Mouse (Mus musculus) forebrain, embryonic 16.5 days (tissue): ENCODE data around the gene Slc4a10. TPM values are rescaled to one million over a fixed set of nuclear protein-coding genes. Genes with fewer than 3 reads are reported as not detected.

Source experiments
- ATAC-seq: fragments of 200-750 bp; cut with Nextera tagmentation; 2 replicates; pipeline ENCODE4 v1.8.0; 2017; ENCODE audit warnings: mild to moderate bottlenecking, moderate library complexity
- H3K27ac ChIP-seq: fragments of 300-500 bp; sonication (generic); 2 replicates; pipeline ENCODE4 v1.5.1; 2014; ENCODE audit warnings: low read length, control low read depth
- H3K27me3 ChIP-seq: fragments of 300-500 bp; sonication (generic); replicated peaks from 2 replicates; pipeline ENCODE4 v1.6.1; 2014; ENCODE audit warnings: low read length; ENCODE audit not compliant: control insufficient read depth, insufficient read depth
- H3K36me3 ChIP-seq: fragments of 300-500 bp; sonication (generic); 2 replicates; pipeline ENCODE4 v1.6.1; 2014; ENCODE audit not compliant: control insufficient read depth, insufficient read depth
- H3K4me1 ChIP-seq: fragments of 300-500 bp; sonication (generic); replicated peaks from 2 replicates; pipeline ENCODE4 v1.6.1; 2014; ENCODE audit warnings: low read length; ENCODE audit not compliant: control insufficient read depth, insufficient read depth
- H3K4me2 ChIP-seq: fragments of 300-500 bp; sonication (generic); 2 replicates; pipeline ENCODE4 v1.6.1; 2014; ENCODE audit warnings: mild to moderate bottlenecking, low read length, control low read depth
- H3K4me3 ChIP-seq: fragments of 300-500 bp; sonication (generic); replicated peaks from 2 replicates; pipeline ENCODE4 v1.5.1; 2014; ENCODE audit warnings: mild to moderate bottlenecking, low read length, control low read depth
- H3K9ac ChIP-seq: fragments of 300-500 bp; sonication (generic); replicated peaks from 2 replicates; pipeline ENCODE4 v1.6.1; 2014; ENCODE audit warnings: low read depth, low read length, control low read depth
- H3K9me3 ChIP-seq: fragments of 300-500 bp; sonication (generic); 2 replicates; pipeline ENCODE4 v1.6.1; 2016; ENCODE audit warnings: low read length; ENCODE audit not compliant: control insufficient read depth
- WGBS: fragments of 180-500 bp; shearing (Covaris S2); extraction: QIAGEN DNeasy Blood & Tissue Kit; methylation state at CpG from one replicate; pipeline ENCODE4 v1.1.7; 2014; 5-methylcytosine and 5-hydroxymethylcytosine counted together
- polyA plus RNA-seq: library from polyadenylated mRNA; unstranded; fragments of >200 nt; fragmentation: Nextera tagmentation; extraction: Ambion mirVana; gene quantifications from 2 replicates; pipeline ENCODE4 v1.2.1, GENCODE M21; 2015

Slc4a10 gene
- polyA plus RNA-seq, 1 experiment from 2014 or later, result 13.8 TPM

DNA sequence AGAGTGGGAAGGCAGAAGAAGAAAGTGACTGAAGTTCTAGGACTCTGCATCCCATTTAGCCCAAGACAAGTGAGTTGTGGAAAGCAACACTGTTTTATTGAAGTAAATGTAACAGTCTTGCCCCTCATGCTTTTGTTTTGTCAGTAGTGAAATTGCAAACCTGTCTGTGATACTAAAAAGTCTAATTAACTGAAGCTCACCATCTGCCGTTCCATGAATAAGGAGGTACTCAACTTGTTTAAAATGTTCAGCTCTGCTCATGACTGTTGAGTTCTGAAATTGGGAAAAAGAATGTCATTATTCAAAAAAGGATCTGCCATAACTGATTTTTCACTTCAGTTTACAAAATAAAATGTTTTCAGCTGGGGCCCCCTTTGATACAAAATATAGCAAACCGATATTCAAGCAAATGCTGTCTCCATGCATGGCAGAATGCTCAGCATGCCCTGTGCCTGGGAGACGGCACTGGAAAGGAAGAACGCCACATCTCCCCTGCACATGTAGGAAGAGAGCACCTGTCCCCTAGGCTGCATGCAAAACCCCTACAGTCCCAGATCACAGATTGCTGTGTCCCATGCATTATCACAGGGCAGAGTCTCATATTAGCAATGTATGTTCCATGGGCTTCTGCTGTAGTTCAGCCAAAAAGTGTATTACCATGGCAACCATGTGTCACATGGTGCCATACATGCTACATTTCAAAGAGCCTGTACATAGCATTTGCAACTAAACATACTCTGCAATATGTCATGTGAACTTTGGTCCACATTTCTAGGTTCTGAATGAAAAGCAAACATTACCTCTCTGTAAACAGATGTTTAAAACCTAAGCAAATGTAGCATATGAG, 288.4 kb downstream of the Slc4a10 start:
- peak overlapping the region; percentile 16; the same call in 1 of the 2 replicates for H3K4me2 ChIP-seq
- H3K9me3 ChIP-seq, result no peaks in the 10 kb centered on the region

DNA sequence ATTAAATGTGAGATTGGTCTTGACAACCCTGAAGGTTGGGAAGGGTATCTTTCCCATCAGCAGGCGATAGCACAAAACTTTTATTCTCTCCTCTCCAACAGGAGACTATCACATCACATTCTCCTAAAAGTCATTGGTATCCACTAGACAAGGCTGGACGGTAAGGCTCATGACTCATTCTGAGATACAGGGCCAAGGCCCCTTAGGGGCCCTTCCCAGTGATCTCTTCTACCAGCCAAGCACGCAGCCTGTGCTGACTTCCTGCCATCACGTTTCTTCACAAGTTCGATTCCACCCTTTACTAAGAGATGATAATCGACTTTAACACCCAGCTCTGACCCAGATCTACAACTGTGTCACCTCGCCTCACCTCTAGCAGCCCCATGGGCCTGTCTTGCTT, 290.8 kb downstream of the Slc4a10 start:
- 87% methylated on average over 7 of the region's 7 CpGs for WGBS
- H3K36me3 ChIP-seq, result no peaks in the 10 kb centered on the region
- H3K9ac ChIP-seq, result no peak overlapping the region
- no peak overlapping the region for H3K27ac ChIP-seq
- H3K4me1 ChIP-seq, result peaks cover 38% of the 10 kb centered on the region
- H3K9me3 ChIP-seq, result no peaks in the 10 kb centered on the region
- no peaks in the 10 kb centered on the region for H3K27me3 ChIP-seq
- H3K4me2 ChIP-seq, result no peak overlapping the region
- no peak for ATAC-seq
- no peak overlapping the region for H3K4me3 ChIP-seq

More for the DNA sequence above, 288.4 kb downstream of the Slc4a10 start:
- ATAC-seq, result peak; percentile 54
- H3K27me3 ChIP-seq, result no peaks in the 10 kb centered on the region
- no peaks in the 10 kb centered on the region for H3K36me3 ChIP-seq
- H3K4me1 ChIP-seq, result peaks cover 35% of the 10 kb centered on the region
- H3K27ac ChIP-seq, result peak overlapping the region; percentile 88
- no peak overlapping the region for H3K4me3 ChIP-seq
- 58% methylated on average over 4 of the region's 4 CpGs for whole genome bisulfite sequencing
- H3K9ac ChIP-seq, result no peak overlapping the region

DNA sequence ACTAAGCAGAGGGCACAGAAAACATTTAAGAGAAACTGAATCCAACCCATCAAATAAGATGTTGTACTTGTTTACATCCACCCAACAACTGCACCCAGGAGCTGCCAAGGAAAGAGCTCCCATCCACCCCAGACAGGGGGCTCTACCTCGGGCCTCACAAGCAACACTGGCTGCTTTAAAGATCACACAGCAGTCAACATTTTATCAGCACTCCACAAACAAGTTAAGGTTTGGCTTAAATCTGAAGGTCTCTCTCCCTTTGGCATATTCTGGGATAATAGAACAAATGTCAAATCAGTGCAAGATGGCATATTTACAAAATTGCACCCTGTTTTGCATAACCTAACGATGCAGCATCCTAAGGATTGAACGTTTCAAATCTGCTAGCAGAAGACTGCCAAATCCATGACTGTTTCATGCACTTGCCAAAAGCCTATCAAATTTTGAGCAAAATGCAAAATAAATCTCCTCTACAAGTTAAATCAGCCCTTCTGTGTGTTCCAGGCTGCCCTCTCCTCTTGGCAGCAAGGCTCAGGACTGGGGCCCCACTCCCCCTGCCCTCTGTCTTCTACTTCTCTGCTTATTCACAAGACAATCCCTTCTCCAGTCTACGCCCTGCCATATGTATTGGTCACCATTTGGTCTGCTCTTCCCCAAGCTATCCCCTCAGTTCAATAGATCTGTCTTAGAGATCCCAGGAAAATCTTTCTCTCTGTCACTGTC, 293.1 kb downstream of the Slc4a10 start:
- Histone ChIP-seq H3K9me3 (no peaks in the 10 kb centered on the region), H3K27ac (peak overlapping the region; percentile 73), H3K36me3 (no peaks in the 10 kb centered on the region), H3K4me3 (no peak overlapping the region), H3K9ac (no peak overlapping the region), H3K4me1 (peaks cover 28% of the 10 kb centered on the region), H3K4me2 (no peak overlapping the region), H3K27me3 (no peaks in the 10 kb centered on the region)
- peak; percentile 77 for ATAC-seq
- 41% methylated on average over 4 of the region's 4 CpGs for WGBS

DNA sequence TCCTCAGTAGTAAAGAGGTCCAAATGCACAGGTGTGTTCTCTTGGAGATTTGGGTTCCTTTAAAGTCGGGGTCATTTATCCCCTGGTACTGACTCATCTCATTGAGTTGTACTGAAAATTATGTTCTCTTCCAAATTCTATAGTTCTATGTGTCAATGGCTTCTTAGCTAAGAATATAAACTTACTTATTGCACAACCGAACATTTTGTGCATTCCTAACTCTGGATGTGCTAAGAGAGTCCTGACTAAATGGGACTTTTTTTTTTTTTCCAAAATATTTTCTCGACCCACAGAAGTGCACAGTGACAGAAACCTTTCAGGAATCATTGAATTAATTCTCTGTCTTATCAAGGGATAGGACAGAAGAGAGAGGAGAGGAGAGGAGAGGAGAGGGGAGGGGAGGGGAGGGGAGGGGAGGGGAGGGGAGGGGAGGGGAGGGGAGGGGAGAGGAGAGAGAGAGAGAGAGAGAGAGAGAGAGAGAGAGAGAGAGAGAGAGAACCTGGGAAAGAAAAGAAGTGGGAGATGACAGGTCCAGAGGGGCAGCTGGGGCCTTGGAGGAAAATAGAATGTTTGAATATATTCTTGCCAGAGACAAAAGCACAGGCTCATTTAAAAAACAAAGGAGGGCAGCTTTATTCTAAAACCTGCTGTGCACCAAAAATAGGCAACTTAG, 294.9 kb downstream of the Slc4a10 start:
- Histone ChIP-seq H3K4me2 (peak overlapping the region; percentile 32), H3K9ac (0 out of 2 replicates have a peak overlapping the region, but pooled peaks have one; percentile 24), H3K4me3 (no peak overlapping the region), H3K27ac (peak overlapping the region; percentile 75), H3K36me3 (no peaks in the 10 kb centered on the region), H3K9me3 (no peaks in the 10 kb centered on the region), H3K27me3 (no peaks in the 10 kb centered on the region), H3K4me1 (peaks cover 23% of the 10 kb centered on the region)
- ATAC-seq, result no peak
- WGBS, result 62% methylated on average over 3 of the region's 3 CpGs

DNA sequence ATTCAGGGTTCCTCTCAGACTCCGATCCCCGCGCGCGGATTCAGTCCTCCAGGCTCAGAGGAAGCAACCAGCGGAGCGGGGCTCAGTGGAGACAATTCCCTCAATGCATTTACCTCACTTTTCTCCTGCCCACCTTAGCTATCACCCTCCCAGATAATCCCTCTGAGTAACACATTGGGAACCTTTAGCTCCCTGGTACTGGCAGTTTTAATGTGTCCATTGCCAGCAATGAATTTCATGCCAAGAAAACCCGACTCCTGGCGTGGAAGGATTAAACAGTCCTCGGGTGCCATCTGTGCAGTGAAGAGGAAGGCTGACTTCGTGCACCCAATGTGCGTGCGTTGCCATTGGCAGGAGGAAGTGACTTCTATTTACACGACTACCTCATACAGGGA, 295.5 kb downstream of the Slc4a10 start:
- no peak overlapping the region for H3K4me3 ChIP-seq
- peak; percentile 54 for ATAC-seq
- H3K9me3 ChIP-seq, result no peaks in the 10 kb centered on the region
- peak overlapping the region; percentile 32 for H3K4me2 ChIP-seq
- peak overlapping the region; percentile 75 for H3K27ac ChIP-seq
- peaks cover 23% of the 10 kb centered on the region for H3K4me1 ChIP-seq
- 5% methylated on average over 14 of the region's 14 CpGs for WGBS
- no peaks in the 10 kb centered on the region for H3K36me3 ChIP-seq
- H3K9ac ChIP-seq, result 0 out of 2 replicates have a peak overlapping the region, but pooled peaks have one; percentile 24
- H3K27me3 ChIP-seq, result no peaks in the 10 kb centered on the region

DNA sequence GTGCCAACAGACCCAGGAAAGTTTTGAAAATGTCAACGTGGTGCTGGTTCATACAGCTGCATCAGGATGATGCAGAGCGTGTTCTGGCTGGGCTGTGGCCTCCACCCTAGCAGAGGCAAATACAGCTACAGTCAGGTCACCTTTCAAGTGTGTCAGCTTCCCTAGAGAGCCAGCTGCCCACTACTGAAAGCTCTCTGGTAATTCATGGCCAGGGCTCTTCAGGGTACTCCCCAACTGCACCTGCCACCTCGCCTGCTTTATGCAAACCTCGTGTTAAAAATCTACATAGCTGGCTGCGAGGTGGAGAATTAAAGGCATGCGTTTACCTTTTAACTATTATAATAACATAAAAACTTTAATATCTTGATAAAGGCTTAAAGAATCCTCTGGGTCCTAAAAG, 298.1 kb downstream of the Slc4a10 start:
- Histone ChIP-seq H3K4me1 (peaks cover 8% of the 10 kb centered on the region), H3K4me3 (no peak overlapping the region), H3K9ac (no peak overlapping the region), H3K4me2 (no peak overlapping the region), H3K9me3 (no peaks in the 10 kb centered on the region), H3K36me3 (no peaks in the 10 kb centered on the region), H3K27ac (no peak overlapping the region), H3K27me3 (no peaks in the 10 kb centered on the region)
- no peak for ATAC-seq
- WGBS, result 51% methylated on average over 6 of the region's 6 CpGs

DNA sequence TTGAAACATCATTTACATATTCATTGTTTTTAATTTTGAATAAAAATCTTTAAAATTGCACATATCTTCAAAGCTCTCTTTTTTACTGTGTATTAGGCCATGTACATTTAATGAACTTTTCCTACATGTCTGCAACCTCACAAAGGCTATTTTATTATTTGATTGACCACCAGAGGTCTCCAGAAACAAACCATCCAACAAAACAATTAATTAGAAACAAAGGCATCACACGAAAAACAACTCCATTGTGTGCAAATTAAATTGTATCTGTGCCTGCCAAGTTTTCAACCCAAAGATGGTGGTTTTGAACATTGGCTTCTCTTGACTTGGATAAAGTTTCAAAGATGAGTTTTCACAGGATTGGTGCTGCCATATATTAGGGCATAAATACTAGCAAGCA, 300.5 kb downstream of the Slc4a10 start:
- H3K9ac ChIP-seq, result no peak overlapping the region
- peaks cover 2% of the 10 kb centered on the region for H3K4me1 ChIP-seq
- H3K27me3 ChIP-seq, result no peaks in the 10 kb centered on the region
- 13% methylated on average over 1 of the region's 1 CpGs for WGBS
- H3K36me3 ChIP-seq, result no peaks in the 10 kb centered on the region
- H3K4me3 ChIP-seq, result no peak overlapping the region
- H3K9me3 ChIP-seq, result no peaks in the 10 kb centered on the region
- H3K4me2 ChIP-seq, result no peak overlapping the region
- ATAC-seq, result no peak
- no peak overlapping the region for H3K27ac ChIP-seq

DNA sequence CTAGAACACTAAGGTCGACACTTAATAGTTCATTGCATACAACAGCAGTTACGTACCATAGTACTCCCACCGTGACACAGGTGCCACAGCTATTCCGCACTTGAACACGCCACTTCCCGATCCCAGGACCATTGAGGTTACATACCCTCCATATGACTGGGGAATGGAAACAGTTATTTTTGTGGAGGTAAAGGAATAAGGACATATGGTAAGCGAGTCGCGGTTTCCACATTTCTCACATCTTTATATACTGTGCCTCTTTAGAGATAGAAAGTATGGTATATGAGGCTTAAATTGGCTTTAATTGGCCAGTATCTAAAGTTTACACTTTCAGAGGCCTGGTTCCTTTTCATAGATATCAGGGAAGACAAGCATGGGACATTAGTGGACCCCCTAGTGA, 301.5 kb downstream of the Slc4a10 start:
- 91% methylated on average over 9 of the region's 9 CpGs for WGBS

DNA sequence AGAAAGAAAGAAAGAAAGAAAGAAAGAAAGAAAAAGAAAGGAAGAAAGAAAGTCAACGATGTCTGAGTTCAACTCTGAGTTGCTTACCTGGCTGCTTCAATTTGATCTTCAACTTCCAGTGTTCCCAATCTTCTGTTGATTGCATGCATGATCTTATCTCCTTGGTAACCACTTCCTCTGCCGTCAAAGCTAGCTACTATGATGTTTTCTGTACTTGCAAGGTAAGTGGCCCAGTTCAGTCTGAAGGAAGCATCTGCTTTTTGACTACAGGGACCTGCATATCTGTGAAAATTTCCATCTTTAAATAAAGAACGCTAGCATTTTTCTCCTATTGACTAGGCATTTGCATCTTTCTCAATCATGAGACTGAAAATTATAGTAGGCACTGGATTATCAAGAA, 305.8 kb downstream of the Slc4a10 start:
- ATAC-seq, result no peak
- Histone ChIP-seq H3K4me3 (no peak overlapping the region), H3K9me3 (no peaks in the 10 kb centered on the region), H3K9ac (no peak overlapping the region), H3K36me3 (no peaks in the 10 kb centered on the region), H3K4me1 (peaks cover 5% of the 10 kb centered on the region; the same call in 1 of the 2 replicates), H3K4me2 (no peak overlapping the region), H3K27ac (no peak overlapping the region), H3K27me3 (no peaks in the 10 kb centered on the region)
- WGBS, result 75% methylated on average over 3 of the region's 3 CpGs

More for the DNA sequence above, 301.5 kb downstream of the Slc4a10 start:
- no peak overlapping the region for H3K27ac ChIP-seq
- H3K4me2 ChIP-seq, result no peak overlapping the region
- H3K36me3 ChIP-seq, result no peaks in the 10 kb centered on the region
- no peaks in the 10 kb centered on the region for H3K9me3 ChIP-seq
- H3K27me3 ChIP-seq, result no peaks in the 10 kb centered on the region
- no peak for ATAC-seq
- no peak overlapping the region for H3K4me3 ChIP-seq
- no peak overlapping the region for H3K9ac ChIP-seq
- H3K4me1 ChIP-seq, result no peaks in the 10 kb centered on the region
